In the genomic region with DNA sequence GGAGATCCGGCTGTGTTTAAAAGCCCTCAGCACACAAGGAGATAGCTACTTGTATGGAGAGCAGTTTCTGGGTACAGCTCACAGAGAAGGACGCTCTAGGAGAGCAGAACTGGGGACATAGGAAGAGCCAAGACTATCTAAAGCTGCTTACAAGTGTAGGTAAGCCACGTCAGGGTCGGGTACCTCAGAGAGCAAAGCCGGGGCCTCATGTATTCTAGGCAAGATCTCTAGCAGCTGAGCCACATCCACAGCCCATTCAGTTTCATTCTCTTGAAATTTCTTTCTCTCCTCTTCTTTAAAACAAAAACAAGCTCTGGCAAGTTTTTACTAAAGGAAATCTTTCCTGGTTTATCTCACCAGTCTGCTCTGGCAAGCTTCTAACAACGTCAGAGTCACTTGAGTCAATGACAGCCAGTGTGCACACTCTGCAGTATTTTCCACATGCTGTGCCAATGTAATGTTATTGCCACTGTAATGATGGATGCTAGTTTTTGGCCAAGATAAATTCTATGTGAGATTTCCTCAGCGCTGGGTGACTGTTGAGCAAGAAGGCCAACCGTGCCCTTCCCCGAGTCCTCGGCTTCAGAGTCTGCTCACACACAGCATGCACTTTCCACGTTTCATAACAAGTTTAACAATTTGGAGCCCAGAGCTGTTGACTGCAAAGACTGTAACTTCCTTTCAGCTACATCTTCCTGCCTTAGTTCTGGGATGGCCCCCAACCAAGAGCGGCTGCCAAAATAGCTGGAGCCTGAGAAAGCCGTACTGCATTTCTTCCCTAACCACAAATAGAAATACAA, we compare ENCODE assay signal across 9 mouse cellular contexts. TPM values are rescaled to one million over a fixed set of nuclear protein-coding genes. Genes with fewer than 3 reads are reported as not detected.
A peak's percentile ranks its signal among the peaks of the same experiment; 100 is the strongest.
DNase-seq lines count a peak whose midpoint lies in the region; ATAC-seq and TF ChIP-seq lines count a peak whose summit lies in the region.
"Had no signal": no experiment of that assay in that cellular context is flagged by ENCODE, and none has a peak within 500 bp of the region (broad histone marks: within the 10 kb centered on the region; RNA-seq: fewer than 3 reads in every experiment).

No protein-coding gene starts in this region.

- H3K27ac ChIP-seq in hindbrain, postnatal 0 days, result peak overlapping the region; percentile 45
- H3K27ac ChIP-seq in hindbrain, embryonic 12.5 days, result no peak overlapping the region
- H3K27ac ChIP-seq in embryonic facial prominence, embryonic 14.5 days (replicated peaks; ENCODE audit: low read depth, low read length), result peak overlapping the region; percentile 94
- H3K27ac ChIP-seq in heart, embryonic 13.5 days (replicated peaks), result peak overlapping the region; percentile 96
- H3K27ac ChIP-seq in layer of hippocampus, adult 2 months, result peak overlapping the region; percentile 73
- no peak overlapping the region for H3K27ac ChIP-seq in midbrain, embryonic 14.5 days (replicated peaks; ENCODE audit: low read depth, low read length)

- TF ChIP-seq CTCF in hindbrain, postnatal 0 days (IDR thresholded peaks at IDR 0.05; ENCODE audit: low read depth), result no peak
- TF ChIP-seq CTCF in layer of hippocampus, adult 2 months (conservative IDR thresholded peaks at IDR 0.05), result no peak

- no peak overlapping the region for H3K4me3 ChIP-seq in hindbrain, postnatal 0 days (ENCODE audit: low read length)
- no peak overlapping the region for H3K4me3 ChIP-seq in hindbrain, embryonic 12.5 days
- no peak overlapping the region for H3K4me3 ChIP-seq in embryonic facial prominence, embryonic 14.5 days (ENCODE audit: low read depth, low read length)
- H3K4me3 ChIP-seq in heart, embryonic 13.5 days, result no peak overlapping the region
- H3K4me3 ChIP-seq in layer of hippocampus, adult 2 months, result no peak overlapping the region
- H3K4me3 ChIP-seq in midbrain, embryonic 14.5 days (replicated peaks; ENCODE audit: low read depth, low read length), result no peak overlapping the region
- H3K4me3 ChIP-seq: erythroblast, embryonic 14.5 days had no signal

- no peak overlapping the region for H3K4me2 ChIP-seq in hindbrain, postnatal 0 days (ENCODE audit: low read depth, low read length)
- H3K4me2 ChIP-seq in hindbrain, embryonic 12.5 days (replicated peaks), result no peak overlapping the region
- 0 out of 2 replicates have a peak overlapping the region, but pooled peaks have one; percentile 15 for H3K4me2 ChIP-seq in embryonic facial prominence, embryonic 14.5 days (ENCODE audit: low read depth, low read length)
- peak overlapping the region; percentile 38; the same call in 1 of the 2 replicates for H3K4me2 ChIP-seq in heart, embryonic 13.5 days
- H3K4me2 ChIP-seq in midbrain, embryonic 14.5 days (ENCODE audit: low read length), result no peak overlapping the region

- H3K9me3 ChIP-seq in hindbrain, postnatal 0 days (ENCODE audit: low read length), result no peaks in the 10 kb centered on the region
- H3K9me3 ChIP-seq in hindbrain, embryonic 12.5 days (replicated peaks), result no peaks in the 10 kb centered on the region
- H3K9me3 ChIP-seq in embryonic facial prominence, embryonic 14.5 days (ENCODE audit: control insufficient read depth, low read length), result no peaks in the 10 kb centered on the region
- H3K9me3 ChIP-seq in heart, embryonic 13.5 days, result no peaks in the 10 kb centered on the region
- no peaks in the 10 kb centered on the region for H3K9me3 ChIP-seq in midbrain, embryonic 14.5 days (ENCODE audit: control insufficient read depth, low read length)

- WGBS in hindbrain, postnatal 0 days, result 63% methylated on average over 13 of the region's 13 CpGs
- 81% methylated on average over 13 of the region's 13 CpGs for WGBS in hindbrain, embryonic 12.5 days
- WGBS in embryonic facial prominence, embryonic 14.5 days, result 50% methylated on average over 13 of the region's 13 CpGs
- 38% methylated on average over 13 of the region's 13 CpGs for WGBS in heart, embryonic 13.5 days
- WGBS in midbrain, embryonic 14.5 days, result 86% methylated on average over 13 of the region's 13 CpGs

- ATAC-seq in hindbrain, postnatal 0 days, result peak; percentile 56; the same call in 1 of the 2 replicates
- no peak for ATAC-seq in hindbrain, embryonic 12.5 days (ENCODE audit: low FRiP score)
- ATAC-seq in embryonic facial prominence, embryonic 14.5 days (ENCODE audit: low read depth), result peak; percentile 82; the same call in 1 of the 2 replicates
- peak; percentile 78 for ATAC-seq in heart, embryonic 13.5 days (ENCODE audit: extremely low read depth, insufficient number of reproducible peaks, low FRiP score, low TSS enrichment)
- ATAC-seq in midbrain, embryonic 14.5 days (ENCODE audit: low FRiP score, low TSS enrichment), result no peak
- ATAC-seq in CD4-positive, CD25-positive, alpha-beta regulatory T cell, adult 4 months, result no peak

- H3K27me3 ChIP-seq in hindbrain, postnatal 0 days (ENCODE audit: insufficient read depth, low read length), result no peaks in the 10 kb centered on the region
- H3K27me3 ChIP-seq in hindbrain, embryonic 12.5 days, result no peaks in the 10 kb centered on the region
- no peaks in the 10 kb centered on the region for H3K27me3 ChIP-seq in embryonic facial prominence, embryonic 14.5 days (replicated peaks; ENCODE audit: control insufficient read depth, insufficient read depth, low read length)
- H3K27me3 ChIP-seq in heart, embryonic 13.5 days (replicated peaks), result no peaks in the 10 kb centered on the region
- no peaks in the 10 kb centered on the region for H3K27me3 ChIP-seq in midbrain, embryonic 14.5 days (ENCODE audit: control insufficient read depth, insufficient read depth, low read length)

- H3K36me3 ChIP-seq in hindbrain, postnatal 0 days (ENCODE audit: insufficient read depth, low read length), result no peaks in the 10 kb centered on the region
- H3K36me3 ChIP-seq in hindbrain, embryonic 12.5 days, result no peaks in the 10 kb centered on the region
- H3K36me3 ChIP-seq in embryonic facial prominence, embryonic 14.5 days (ENCODE audit: control insufficient read depth, insufficient read depth, low read length), result no peaks in the 10 kb centered on the region
- H3K36me3 ChIP-seq in heart, embryonic 13.5 days, result no peaks in the 10 kb centered on the region
- H3K36me3 ChIP-seq in midbrain, embryonic 14.5 days (ENCODE audit: control insufficient read depth, insufficient read depth, low read length), result no peaks in the 10 kb centered on the region

- H3K4me1 ChIP-seq in hindbrain, postnatal 0 days (ENCODE audit: insufficient read depth, low read length), result no peaks in the 10 kb centered on the region
- no peaks in the 10 kb centered on the region for H3K4me1 ChIP-seq in hindbrain, embryonic 12.5 days
- H3K4me1 ChIP-seq in embryonic facial prominence, embryonic 14.5 days (ENCODE audit: control insufficient read depth, insufficient read depth, low read length), result peaks cover 8% of the 10 kb centered on the region; the same call in 1 of the 2 replicates
- H3K4me1 ChIP-seq in heart, embryonic 13.5 days, result peaks cover 31% of the 10 kb centered on the region
- no peaks in the 10 kb centered on the region for H3K4me1 ChIP-seq in midbrain, embryonic 14.5 days (ENCODE audit: control insufficient read depth, insufficient read depth, low read length)

- no peak overlapping the region for H3K9ac ChIP-seq in hindbrain, postnatal 0 days (replicated peaks; ENCODE audit: low read length)
- no peak overlapping the region for H3K9ac ChIP-seq in hindbrain, embryonic 12.5 days
- peak overlapping the region; percentile 23 for H3K9ac ChIP-seq in embryonic facial prominence, embryonic 14.5 days (ENCODE audit: low read depth, low read length)
- H3K9ac ChIP-seq in heart, embryonic 13.5 days, result peak overlapping the region; percentile 57; the same call in 1 of the 2 replicates
- H3K9ac ChIP-seq in midbrain, embryonic 14.5 days (replicated peaks; ENCODE audit: low read length), result no peak overlapping the region

- DNase-seq in hindbrain, postnatal 0 days (ENCODE audit: low spot score), result peak; percentile 19
- peak; percentile 86 for DNase-seq in embryonic facial prominence, embryonic 14.5 days (ENCODE audit: low spot score)
- DNase-seq in layer of hippocampus, adult 2 months (ENCODE audit: low spot score in 2 of 2), result peak; percentile 8 to 11
- peak; percentile 60 for DNase-seq in lung, postnatal 14 days
- no peak for DNase-seq in midbrain, embryonic 14.5 days

RNA-seq across cellular contexts. Expression of gene Rnase10, which starts 0.6 kb away (rescaled TPM):
- total RNA-seq in hindbrain, postnatal 0 days (2014; rRNA removed), result 0.21 TPM in 1 of 2 replicates, not detected in the other
- not detected in 2 replicates for polyA plus RNA-seq in hindbrain, postnatal 0 days (2015; fragmentation: Nextera tagmentation; extraction: Ambion mirVana)
- polyA plus RNA-seq in hindbrain, embryonic 12.5 days (2016; fragmentation: Nextera tagmentation; extraction: Ambion mirVana), result not detected in 2 replicates
- 0.29 and 0.48 TPM in 2 replicates for polyA plus RNA-seq in embryonic facial prominence, embryonic 14.5 days (2014; fragmentation: Nextera tagmentation; extraction: Ambion mirVana)
- polyA plus RNA-seq in heart, embryonic 13.5 days (2015; fragmentation: Nextera tagmentation; extraction: Ambion mirVana), result 0.34 and 0.40 TPM in 2 replicates
- not detected for total RNA-seq in layer of hippocampus, adult 2 months (2021)
- not detected in 2 replicates for polyA plus RNA-seq in midbrain, embryonic 14.5 days (2014; fragmentation: Nextera tagmentation; extraction: Ambion mirVana)
- not detected for polyA plus RNA-seq in CD4-positive, CD25-positive, alpha-beta regulatory T cell, adult 4 months (2017; shearing (Covaris generic))
- polyA plus RNA-seq: erythroblast, embryonic 14.5 days had no signal

RNA-seq across cellular contexts. Expression of gene Rnase9, which starts 33.6 kb away (rescaled TPM):
- not detected in 2 replicates for total RNA-seq in hindbrain, postnatal 0 days (2014; rRNA removed)
- not detected in 2 replicates for polyA plus RNA-seq in hindbrain, postnatal 0 days (2015; fragmentation: Nextera tagmentation; extraction: Ambion mirVana)
- polyA plus RNA-seq in hindbrain, embryonic 12.5 days (2016; fragmentation: Nextera tagmentation; extraction: Ambion mirVana), result not detected in 2 replicates
- polyA plus RNA-seq in embryonic facial prominence, embryonic 14.5 days (2014; fragmentation: Nextera tagmentation; extraction: Ambion mirVana), result not detected in 2 replicates
- polyA plus RNA-seq in heart, embryonic 13.5 days (2015; fragmentation: Nextera tagmentation; extraction: Ambion mirVana), result not detected in 2 replicates
- not detected for total RNA-seq in layer of hippocampus, adult 2 months (2021)
- polyA plus RNA-seq in midbrain, embryonic 14.5 days (2014; fragmentation: Nextera tagmentation; extraction: Ambion mirVana), result not detected in 2 replicates
- not detected for polyA plus RNA-seq in CD4-positive, CD25-positive, alpha-beta regulatory T cell, adult 4 months (2017; shearing (Covaris generic))
- polyA plus RNA-seq: erythroblast, embryonic 14.5 days had no signal

RNA-seq across cellular contexts. Expression of gene Rnase11, which starts 41.8 kb away (rescaled TPM):
- not detected in 2 replicates for total RNA-seq in hindbrain, postnatal 0 days (2014; rRNA removed)
- not detected in 2 replicates for polyA plus RNA-seq in hindbrain, postnatal 0 days (2015; fragmentation: Nextera tagmentation; extraction: Ambion mirVana)
- not detected in 2 replicates for polyA plus RNA-seq in hindbrain, embryonic 12.5 days (2016; fragmentation: Nextera tagmentation; extraction: Ambion mirVana)
- not detected in 2 replicates for polyA plus RNA-seq in embryonic facial prominence, embryonic 14.5 days (2014; fragmentation: Nextera tagmentation; extraction: Ambion mirVana)
- polyA plus RNA-seq in heart, embryonic 13.5 days (2015; fragmentation: Nextera tagmentation; extraction: Ambion mirVana), result not detected in 2 replicates
- not detected for total RNA-seq in layer of hippocampus, adult 2 months (2021)
- polyA plus RNA-seq in midbrain, embryonic 14.5 days (2014; fragmentation: Nextera tagmentation; extraction: Ambion mirVana), result not detected in 2 replicates
- not detected for polyA plus RNA-seq in CD4-positive, CD25-positive, alpha-beta regulatory T cell, adult 4 months (2017; shearing (Covaris generic))
- polyA plus RNA-seq: erythroblast, embryonic 14.5 days had no signal

RNA-seq across cellular contexts. Expression of gene Rnase12, which starts 49.3 kb away (rescaled TPM):
- total RNA-seq in hindbrain, postnatal 0 days (2014; rRNA removed), result not detected in 2 replicates
- 0.29 TPM in 1 of 2 replicates, not detected in the other for polyA plus RNA-seq in hindbrain, postnatal 0 days (2015; fragmentation: Nextera tagmentation; extraction: Ambion mirVana)
- polyA plus RNA-seq in hindbrain, embryonic 12.5 days (2016; fragmentation: Nextera tagmentation; extraction: Ambion mirVana), result not detected in 2 replicates
- polyA plus RNA-seq in embryonic facial prominence, embryonic 14.5 days (2014; fragmentation: Nextera tagmentation; extraction: Ambion mirVana), result 0.49 TPM in 1 of 2 replicates, not detected in the other
- polyA plus RNA-seq in heart, embryonic 13.5 days (2015; fragmentation: Nextera tagmentation; extraction: Ambion mirVana), result 0.99 and 1.1 TPM in 2 replicates
- not detected for total RNA-seq in layer of hippocampus, adult 2 months (2021)
- polyA plus RNA-seq in midbrain, embryonic 14.5 days (2014; fragmentation: Nextera tagmentation; extraction: Ambion mirVana), result 0.34 and 0.59 TPM in 2 replicates
- not detected for polyA plus RNA-seq in CD4-positive, CD25-positive, alpha-beta regulatory T cell, adult 4 months (2017; shearing (Covaris generic))
- polyA plus RNA-seq: erythroblast, embryonic 14.5 days had no signal

RNA-seq across cellular contexts. Expression of gene Pnp2, which starts 52.3 kb away (rescaled TPM):
- 1.2 TPM in 1 of 2 replicates, not detected in the other for total RNA-seq in hindbrain, postnatal 0 days (2014; rRNA removed)
- polyA plus RNA-seq in hindbrain, postnatal 0 days (2015; fragmentation: Nextera tagmentation; extraction: Ambion mirVana), result 1.2 and 1.3 TPM in 2 replicates
- 0.50 and 0.59 TPM in 2 replicates for polyA plus RNA-seq in hindbrain, embryonic 12.5 days (2016; fragmentation: Nextera tagmentation; extraction: Ambion mirVana)
- 0.45 and 0.73 TPM in 2 replicates for polyA plus RNA-seq in embryonic facial prominence, embryonic 14.5 days (2014; fragmentation: Nextera tagmentation; extraction: Ambion mirVana)
- polyA plus RNA-seq in heart, embryonic 13.5 days (2015; fragmentation: Nextera tagmentation; extraction: Ambion mirVana), result 0.74 TPM in 1 of 2 replicates, not detected in the other
- 1 to 10 TPM in 1 of 2 experiments, under 1 TPM in 1; 0.83 to 1.1 TPM for total RNA-seq in layer of hippocampus, adult 2 months (2021)
- 0.19 and 0.50 TPM in 2 replicates for polyA plus RNA-seq in midbrain, embryonic 14.5 days (2014; fragmentation: Nextera tagmentation; extraction: Ambion mirVana)
- polyA plus RNA-seq in CD4-positive, CD25-positive, alpha-beta regulatory T cell, adult 4 months (2017; shearing (Covaris generic)), result 1 to 10 TPM; 1.1 to 1.2 TPM
- polyA plus RNA-seq: erythroblast, embryonic 14.5 days had no signal

Comparison
In these comparisons a context has a peak if more than half of its experiments do, and no peak if none do; other contexts are left out.
1. ATAC-seq: peak in hindbrain, postnatal 0 days (single experiment), embryonic facial prominence, embryonic 14.5 days (single experiment) and heart, embryonic 13.5 days (single experiment); none in hindbrain, embryonic 12.5 days (single experiment), midbrain, embryonic 14.5 days (single experiment) and CD4-positive, CD25-positive, alpha-beta regulatory T cell, adult 4 months (single experiment).
2. H3K27ac ChIP-seq: peak in hindbrain, postnatal 0 days (single experiment), embryonic facial prominence, embryonic 14.5 days (single experiment), heart, embryonic 13.5 days (single experiment) and layer of hippocampus, adult 2 months (single experiment); none in hindbrain, embryonic 12.5 days (single experiment) and midbrain, embryonic 14.5 days (single experiment).
3. H3K4me2 ChIP-seq: peak in embryonic facial prominence, embryonic 14.5 days (single experiment) and heart, embryonic 13.5 days (single experiment); none in hindbrain, postnatal 0 days (single experiment), hindbrain, embryonic 12.5 days (single experiment) and midbrain, embryonic 14.5 days (single experiment).
4. H3K9ac ChIP-seq: peak in embryonic facial prominence, embryonic 14.5 days (single experiment) and heart, embryonic 13.5 days (single experiment); none in hindbrain, postnatal 0 days (single experiment), hindbrain, embryonic 12.5 days (single experiment) and midbrain, embryonic 14.5 days (single experiment).